In genomic region chr5:135669741-135670275, GRCm38 (mm10) we compare ENCODE assay signal across 8 mouse cellular contexts. TPM values are rescaled to one million over a fixed set of nuclear protein-coding genes. Genes with fewer than 3 reads are reported as not detected.
A peak's percentile ranks its signal among the peaks of the same experiment; 100 is the strongest.
DNase-seq lines count a peak whose midpoint lies in the region; ATAC-seq and TF ChIP-seq lines count a peak whose summit lies in the region.

TSS of gene Por (plus strand) at chr5:135670033.

- 31% methylated on average over 9 of the region's 9 CpGs for WGBS in embryonic facial prominence, embryonic 15.5 days
- 30% methylated on average over 9 of the region's 9 CpGs for WGBS in heart, postnatal 0 days

- 0 out of 2 replicates have a peak within 1 kb of the TSS, but pooled peaks have one; percentile 34 for H3K27ac ChIP-seq in embryonic facial prominence, embryonic 15.5 days (replicated peaks)
- H3K27ac ChIP-seq in heart, postnatal 0 days (ENCODE audit: low read depth): no peak within 1 kb of the TSS

- TF ChIP-seq CTCF in G1E (IDR thresholded peaks at IDR 0.05; ENCODE audit: low read depth, low read length): no peak
- TF ChIP-seq CTCF in heart, postnatal 0 days (IDR thresholded peaks at IDR 0.05; ENCODE audit: low read depth): no peak

- H3K36me3 ChIP-seq in G1E (replicated peaks): no peaks in the 10 kb centered on the region
- no peaks in the 10 kb centered on the region for H3K36me3 ChIP-seq in embryonic facial prominence, embryonic 15.5 days
- H3K36me3 ChIP-seq in heart, postnatal 0 days (replicated peaks; ENCODE audit: control insufficient read depth, insufficient read depth, low read length): no peaks in the 10 kb centered on the region

- DNase-seq in 416B (ENCODE audit: low read depth) (peak; percentile 85), G1E (ENCODE audit: low spot score) (peak; percentile 55)
- DNase-seq in heart, postnatal 0 days (ENCODE audit: low spot score): no peak
- peak in 1 of 2 experiments; percentile 58 for DNase-seq in left cerebral cortex, postnatal 10 days (ENCODE audit: extremely low spot score in 1 of 2, low spot score in 2 of 2)
- no peak for DNase-seq in cerebellum, adult 9-11 months
- DNase-seq in urinary bladder, postnatal 36 days (ENCODE audit: low spot score in 2 of 2): no peak

- H3K27me3 ChIP-seq in G1E (ENCODE audit: insufficient read depth, low read length): peaks cover 5% of the 10 kb centered on the region; the same call in 1 of the 2 replicates
- no peaks in the 10 kb centered on the region for H3K27me3 ChIP-seq in embryonic facial prominence, embryonic 15.5 days
- H3K27me3 ChIP-seq in heart, postnatal 0 days (ENCODE audit: control insufficient read depth, insufficient read depth, low read length): no peaks in the 10 kb centered on the region

- TF ChIP-seq EP300 in heart, postnatal 0 days (IDR thresholded peaks at IDR 0.05; ENCODE audit: low read depth): no peak

- no peak within 1 kb of the TSS for H3K4me3 ChIP-seq in G1E (ENCODE audit: low read depth, low read length)
- peak within 1 kb of the TSS; percentile 15; the same call in 1 of the 2 replicates for H3K4me3 ChIP-seq in embryonic facial prominence, embryonic 15.5 days (replicated peaks)
- H3K4me3 ChIP-seq in heart, postnatal 0 days (ENCODE audit: low read depth, low read length): no peak within 1 kb of the TSS

- H3K9me3 ChIP-seq in G1E (replicated peaks): no peaks in the 10 kb centered on the region
- no peaks in the 10 kb centered on the region for H3K9me3 ChIP-seq in embryonic facial prominence, embryonic 15.5 days (replicated peaks)
- peaks cover 6% of the 10 kb centered on the region; the same call in 1 of the 2 replicates for H3K9me3 ChIP-seq in heart, postnatal 0 days (replicated peaks; ENCODE audit: control insufficient read depth, low read length)

- peaks cover 7% of the 10 kb centered on the region for H3K4me1 ChIP-seq in G1E (ENCODE audit: insufficient read depth, low read depth, low read length)
- peaks cover 6% of the 10 kb centered on the region for H3K4me1 ChIP-seq in embryonic facial prominence, embryonic 15.5 days
- no peaks in the 10 kb centered on the region for H3K4me1 ChIP-seq in heart, postnatal 0 days (ENCODE audit: control insufficient read depth, insufficient read depth)

- ATAC-seq in G1E (ENCODE audit: extremely low read depth, insufficient number of reproducible peaks, low FRiP score, poor library complexity, severe bottlenecking): peak; percentile 45
- peak; percentile 67; the same call in 1 of the 2 replicates for ATAC-seq in embryonic facial prominence, embryonic 15.5 days (ENCODE audit: insufficient number of reproducible peaks, low FRiP score, low TSS enrichment, low read depth)
- peak; percentile 30; the same call in 1 of the 2 replicates for ATAC-seq in heart, postnatal 0 days (ENCODE audit: insufficient read depth, low read depth)
- peak; percentile 91 for ATAC-seq in megakaryocyte progenitor cell, adult 5-6 weeks (replicated peaks; ENCODE audit: poor library complexity)

- no peak within 1 kb of the TSS for H3K4me2 ChIP-seq in embryonic facial prominence, embryonic 15.5 days (replicated peaks)
- no peak within 1 kb of the TSS for H3K4me2 ChIP-seq in heart, postnatal 0 days (ENCODE audit: low read depth, low read length)

- intact Hi-C loops in left cerebral cortex, postnatal 10 days (cut with DNase I): no loop called here

- no peak within 1 kb of the TSS for H3K9ac ChIP-seq in embryonic facial prominence, embryonic 15.5 days
- H3K9ac ChIP-seq in heart, postnatal 0 days (replicated peaks; ENCODE audit: low read depth, low read length): no peak within 1 kb of the TSS

RNA-seq across cellular contexts. Expression of gene Por, which starts in this region (rescaled TPM):
- total RNA-seq in G1E (2014; fragmentation: Nextera tagmentation) (26.7 and 38.1 TPM in 2 replicates), G1E (2017) (80.5 and 91.1 TPM in 2 replicates)
- polyA plus RNA-seq in G1E (2012): 90.4 and 112 TPM in 2 replicates
- 87.2 and 99.7 TPM in 2 replicates for polyA plus RNA-seq in embryonic facial prominence, embryonic 15.5 days (2015; fragmentation: Nextera tagmentation; extraction: Ambion mirVana)
- total RNA-seq in heart, postnatal 0 days (2014; rRNA removed; ENCODE audit: low replicate concordance): 71.7 and 85.6 TPM in 2 replicates
- 44.9 and 45.0 TPM in 2 replicates for polyA plus RNA-seq in heart, postnatal 0 days (2015; fragmentation: Nextera tagmentation; extraction: Ambion mirVana)
- total RNA-seq in left cerebral cortex, postnatal 10 days (2021): 10 to 100 TPM; 68.2 to 70.0 TPM
- total RNA-seq in megakaryocyte progenitor cell, adult 5-6 weeks (2015): 12.7 and 21.3 TPM in 2 replicates
- 25.2 and 36.5 TPM in 2 replicates for total RNA-seq in megakaryocyte progenitor cell, adult 5-6 weeks (2017)

Comparison
In these comparisons a context has a peak if more than half of its experiments do, and no peak if none do; other contexts are left out.
1. DNase-seq: peak in 416B (single experiment) and G1E (single experiment); none in heart, postnatal 0 days (single experiment), cerebellum, adult 9-11 months (single experiment) and urinary bladder, postnatal 36 days (0 of 2).
2. ATAC-seq: peak in every context shown above with its lines; median percentile 91 in megakaryocyte progenitor cell, adult 5-6 weeks; 67 in embryonic facial prominence, embryonic 15.5 days; 45 in G1E; 30 in heart, postnatal 0 days.